Mouse (Mus musculus) intestine, embryonic 15.5 days (tissue): ENCODE measurements around the gene Spns3. TPM values are rescaled to one million over a fixed set of nuclear protein-coding genes. Genes with fewer than 3 reads are reported as not detected.

Experiments used
- ATAC-seq: fragments of 200-750 bp; cut with Nextera tagmentation; 2 replicates; pipeline ENCODE4 v1.8.0; 2017; ENCODE audit warnings: moderate TSS enrichment, moderate library complexity
- H3K27ac ChIP-seq: fragments of 300-500 bp; sonication (generic); 2 replicates; pipeline ENCODE4 v1.5.1; 2015; ENCODE audit warnings: mild to moderate bottlenecking, inconsistent platforms
- H3K27me3 ChIP-seq: fragments of 300-500 bp; sonication (generic); replicated peaks from 2 replicates; pipeline ENCODE4 v1.6.1; 2015; ENCODE audit warnings: inconsistent platforms
- H3K36me3 ChIP-seq: fragments of 300-500 bp; sonication (generic); 2 replicates; pipeline ENCODE4 v1.6.1; 2015; ENCODE audit warnings: inconsistent platforms
- H3K4me1 ChIP-seq: fragments of 300-500 bp; sonication (generic); replicated peaks from 2 replicates; pipeline ENCODE4 v1.6.1; 2015; ENCODE audit warnings: inconsistent platforms
- H3K4me2 ChIP-seq: fragments of 300-500 bp; sonication (generic); replicated peaks from 2 replicates; pipeline ENCODE4 v1.6.1; 2015; ENCODE audit warnings: mild to moderate bottlenecking, inconsistent platforms
- H3K4me3 ChIP-seq: fragments of 300-500 bp; sonication (generic); replicated peaks from 2 replicates; pipeline ENCODE4 v1.5.1; 2015; ENCODE audit warnings: inconsistent platforms
- H3K9ac ChIP-seq: fragments of 300-500 bp; sonication (generic); 2 replicates; pipeline ENCODE4 v1.6.1; 2015; ENCODE audit warnings: inconsistent platforms
- H3K9me3 ChIP-seq: fragments of 300-500 bp; sonication (generic); 2 replicates; pipeline ENCODE4 v1.6.1; 2016; ENCODE audit warnings: inconsistent platforms
- WGBS: fragments of 180-500 bp; shearing (Covaris S2); methylation state at CpG from one replicate; pipeline ENCODE4 v1.1.7; 2015; 5-methylcytosine and 5-hydroxymethylcytosine counted together
- polyA plus RNA-seq: library from polyadenylated mRNA; unstranded; fragments of >200 nt; fragmentation: Nextera tagmentation; extraction: Ambion mirVana; gene quantifications from 2 replicates; pipeline ENCODE4 v1.2.1, GENCODE M21; 2015

The Spns3 gene
- polyA plus RNA-seq, 1 experiment from 2014 or later: 1.2 TPM

GRCm38 (mm10) chr11:72502236-72502635 is 48.1 kb downstream of the Spns3 start:
- WGBS: 27% methylated on average over 8 of the region's 8 CpGs
- peaks cover 27% of the 10 kb centered on the region for H3K4me1 ChIP-seq
- no peaks in the 10 kb centered on the region for H3K9me3 ChIP-seq
- no peak overlapping the region for H3K9ac ChIP-seq
- no peaks in the 10 kb centered on the region for H3K36me3 ChIP-seq
- no peak overlapping the region for H3K4me3 ChIP-seq
- ATAC-seq: no peak
- no peak overlapping the region for H3K4me2 ChIP-seq
- no peaks in the 10 kb centered on the region for H3K27me3 ChIP-seq
- peak overlapping the region; percentile 14; the same call in 1 of the 2 replicates for H3K27ac ChIP-seq

GRCm38 (mm10) chr11:72501426-72502002 is 48.8 kb downstream of the Spns3 start:
- Histone ChIP-seq H3K36me3 (no peaks in the 10 kb centered on the region), H3K27me3 (no peaks in the 10 kb centered on the region), H3K4me3 (no peak overlapping the region), H3K27ac (no peak overlapping the region), H3K4me1 (peaks cover 27% of the 10 kb centered on the region), H3K4me2 (no peak overlapping the region), H3K9ac (no peak overlapping the region), H3K9me3 (no peaks in the 10 kb centered on the region)
- WGBS: 30% methylated on average over 5 of the region's 5 CpGs
- ATAC-seq: no peak

- ATAC-seq: no peak
- H3K4me3 ChIP-seq: no peak overlapping the region
- H3K27me3 ChIP-seq: no peaks in the 10 kb centered on the region
- no peak overlapping the region for H3K9ac ChIP-seq
- 94% methylated on average over 4 of the region's 4 CpGs for WGBS
- no peak overlapping the region for H3K4me2 ChIP-seq
- H3K36me3 ChIP-seq: no peaks in the 10 kb centered on the region
- peaks cover 25% of the 10 kb centered on the region for H3K4me1 ChIP-seq
- H3K27ac ChIP-seq: no peak overlapping the region
- H3K9me3 ChIP-seq: no peaks in the 10 kb centered on the region
These were observed 50.2 kb downstream of the Spns3 start for GRCm38 (mm10) chr11:72500139-72500538.

- ATAC-seq: no peak
- Histone ChIP-seq H3K27ac (no peak overlapping the region), H3K27me3 (no peaks in the 10 kb centered on the region), H3K4me2 (no peak overlapping the region), H3K9me3 (no peaks in the 10 kb centered on the region), H3K36me3 (no peaks in the 10 kb centered on the region), H3K9ac (no peak overlapping the region), H3K4me1 (peaks cover 9% of the 10 kb centered on the region), H3K4me3 (no peak overlapping the region)
- 38% methylated on average over 4 of the region's 4 CpGs for WGBS
These were observed 52.9 kb downstream of the Spns3 start for GRCm38 (mm10) chr11:72497367-72497766.

GRCm38 (mm10) chr11:72496775-72497174 is 53.5 kb downstream of the Spns3 start:
- no peak for ATAC-seq
- Histone ChIP-seq H3K36me3 (no peaks in the 10 kb centered on the region), H3K4me1 (peaks cover 7% of the 10 kb centered on the region), H3K27me3 (no peaks in the 10 kb centered on the region), H3K4me2 (no peak overlapping the region), H3K4me3 (no peak overlapping the region), H3K9me3 (no peaks in the 10 kb centered on the region), H3K27ac (0 out of 2 replicates have a peak overlapping the region, but pooled peaks have one; percentile 54), H3K9ac (no peak overlapping the region)
- WGBS: 45% methylated on average over 1 of the region's 1 CpGs

GRCm38 (mm10) chr11:72496066-72496465 is 54.2 kb downstream of the Spns3 start:
- ATAC-seq: no peak
- Histone ChIP-seq H3K27ac (no peak overlapping the region), H3K4me2 (no peak overlapping the region), H3K27me3 (no peaks in the 10 kb centered on the region), H3K4me3 (no peak overlapping the region), H3K9me3 (no peaks in the 10 kb centered on the region), H3K9ac (no peak overlapping the region), H3K4me1 (peaks cover 3% of the 10 kb centered on the region), H3K36me3 (no peaks in the 10 kb centered on the region)
- 47% methylated on average over 3 of the region's 3 CpGs for WGBS

GRCm38 (mm10) chr11:72494046-72494988 is 56.0 kb downstream of the Spns3 start:
- Histone ChIP-seq H3K4me2 (no peak overlapping the region), H3K27ac (no peak overlapping the region), H3K4me3 (no peak overlapping the region), H3K27me3 (peaks cover 10% of the 10 kb centered on the region), H3K36me3 (no peaks in the 10 kb centered on the region), H3K9me3 (no peaks in the 10 kb centered on the region), H3K9ac (no peak overlapping the region), H3K4me1 (peaks cover 9% of the 10 kb centered on the region)
- ATAC-seq: no peak
- WGBS: 53% methylated on average over 8 of the region's 8 CpGs

- Histone ChIP-seq H3K27me3 (peaks cover 31% of the 10 kb centered on the region), H3K4me2 (no peak overlapping the region), H3K9ac (no peak overlapping the region), H3K4me1 (peaks cover 18% of the 10 kb centered on the region), H3K9me3 (no peaks in the 10 kb centered on the region), H3K36me3 (no peaks in the 10 kb centered on the region), H3K27ac (no peak overlapping the region), H3K4me3 (no peak overlapping the region)
- no peak for ATAC-seq
- WGBS: 67% methylated on average over 15 of the region's 15 CpGs
These were observed 59.0 kb downstream of the Spns3 start for GRCm38 (mm10) chr11:72491130-72491960.

- peaks cover 14% of the 10 kb centered on the region for H3K4me1 ChIP-seq
- peak within 1 kb of the TSS; percentile 10; the same call in 1 of the 2 replicates for H3K27ac ChIP-seq
- H3K36me3 ChIP-seq: no peaks in the 10 kb centered on the region
- under 1% methylated on average over 42 of the region's 42 CpGs for WGBS
- H3K27me3 ChIP-seq: peaks cover 31% of the 10 kb centered on the region
- H3K9me3 ChIP-seq: no peaks in the 10 kb centered on the region
- peak; percentile 96 for ATAC-seq
- H3K9ac ChIP-seq: peak within 1 kb of the TSS; percentile 49
- peak within 1 kb of the TSS; percentile 64 for H3K4me3 ChIP-seq
- peak within 1 kb of the TSS; percentile 98 for H3K4me2 ChIP-seq
These were observed 60.4 kb downstream of the Spns3 start, which contains the start of gene Spns2 for GRCm38 (mm10) chr11:72489881-72490301. Gene Spns2, minus strand, starts transcription at chr11:72489904.

GRCm38 (mm10) chr11:72489397-72489796 is 60.9 kb downstream of the Spns3 start:
- Histone ChIP-seq H3K4me2 (peak overlapping the region; percentile 98), H3K27ac (0 out of 2 replicates have a peak overlapping the region, but pooled peaks have one; percentile 10), H3K4me1 (peaks cover 14% of the 10 kb centered on the region), H3K36me3 (no peaks in the 10 kb centered on the region), H3K9me3 (no peaks in the 10 kb centered on the region), H3K9ac (peak overlapping the region; percentile 49), H3K4me3 (peak overlapping the region; percentile 64), H3K27me3 (peaks cover 31% of the 10 kb centered on the region)
- ATAC-seq: peak; percentile 8; the same call in 1 of the 2 replicates
- WGBS: under 1% methylated on average over 38 of the region's 42 CpGs

- Histone ChIP-seq H3K4me3 (peak overlapping the region; percentile 64), H3K9ac (peak overlapping the region; percentile 49), H3K27ac (peak overlapping the region; percentile 10; the same call in 1 of the 2 replicates), H3K27me3 (peaks cover 31% of the 10 kb centered on the region), H3K9me3 (no peaks in the 10 kb centered on the region), H3K36me3 (no peaks in the 10 kb centered on the region), H3K4me2 (peak overlapping the region; percentile 98), H3K4me1 (peaks cover 14% of the 10 kb centered on the region)
- peak; percentile 20; the same call in 1 of the 2 replicates for ATAC-seq
- 1% methylated on average over 38 of the region's 38 CpGs for WGBS
These were observed 61.5 kb downstream of the Spns3 start for GRCm38 (mm10) chr11:72488753-72489271.
